Mouse (Mus musculus) gastrocnemius, adult 2 months (tissue): ENCODE results near the gene Slc22a17. TPM values are rescaled to one million over a fixed set of nuclear protein-coding genes. Genes with fewer than 3 reads are reported as not detected.

Experiments used
- DNase-seq: peaks from one replicate; pipeline ENCODE4 v3.0.0; 2022
- H3K27ac ChIP-seq: fragments of 200-600 bp; 2 replicates; pipeline ENCODE4 v1.8.1; 2022; ENCODE audit warnings: mild to moderate bottlenecking
- H3K4me3 ChIP-seq: fragments of 200-600 bp; 2 replicates; pipeline ENCODE4 v1.8.1; 2022; ENCODE audit warnings: mild to moderate bottlenecking, moderate library complexity
- CTCF ChIP-seq: fragments of 200-600 bp; IDR thresholded peaks from 2 replicates; pipeline ENCODE4 v1.8.1; 2022; ENCODE audit warnings: antibody characterized with exemption, mild to moderate bottlenecking, moderate library complexity
- intact Hi-C: fragments of 180-260 bp; cut with DNase I; formaldehyde crosslinking; loops from one replicate; pipeline ENCODE4 v1.15.1; 2025
- microRNA-seq: library from miRNA; unstranded; fragments of <30 nt; microRNA quantifications from one replicate; pipeline ENCODE4 v1.2.0, GENCODE M21; 2021
- total RNA-seq, 2 experiments: library from RNA; stranded (reverse); gene quantifications; 2 replicates each; pipeline ENCODE4 v1.2.3; 2021

Gene Slc22a17
- total RNA-seq, 2 experiments from 2014 or later = 1.0 to 1.4 TPM

GRCm38 (mm10) chr14:54857891-54858290 is 55.0 kb downstream of the Slc22a17 start:
- Histone ChIP-seq H3K4me3 (no peak overlapping the region), H3K27ac (no peak overlapping the region)
- TF ChIP-seq CTCF = no peak
- DNase-seq = peak; percentile 18
- intact Hi-C loops = no loop called here

- Histone ChIP-seq H3K27ac (no peak overlapping the region), H3K4me3 (no peak overlapping the region)
- no peak for TF ChIP-seq CTCF
- DNase-seq = no peak
- intact Hi-C loops = no loop called here
These were observed 56.2 kb downstream of the Slc22a17 start for GRCm38 (mm10) chr14:54856703-54857102.

Small RNA genes lying within 50 kb of the gene (microRNA-seq; reads per million reads assigned to microRNA genes)
- 36.1 reads per million, percentile 25 among the genes with 10 or more reads in this experiment for gene Mir208a

Other genes starting within 250 kb of the Slc22a17 start
- gene 1700123O20Rik, start 226.9 kb downstream of the Slc22a17 start, total RNA-seq = 10 to 100 TPM in 1 of 2 experiments, 1 to 10 TPM in 1; 7.0 to 11.0 TPM
- gene Acin1, start 226.2 kb downstream of the Slc22a17 start, total RNA-seq = 10 to 100 TPM; 75.5 to 81.7 TPM
- gene Gm29776, start 214.3 kb downstream of the Slc22a17 start, total RNA-seq = not detected
- not detected for gene Cebpe, start 201.0 kb downstream of the Slc22a17 start, total RNA-seq
- gene Slc7a8, start 131.2 kb downstream of the Slc22a17 start, total RNA-seq = 10 to 100 TPM; 21.4 to 23.6 TPM
- 1 to 10 TPM; 1.0 to 5.0 TPM for gene Rnf212b, start 99.0 kb downstream of the Slc22a17 start, total RNA-seq
- 1 to 10 TPM; 3.0 to 5.2 TPM for gene Homez, start 42.2 kb downstream of the Slc22a17 start, total RNA-seq
- gene Ppp1r3e, start 35.6 kb downstream of the Slc22a17 start, total RNA-seq = 1 to 10 TPM; 2.6 to 3.5 TPM
- gene Bcl2l2, start 29.8 kb downstream of the Slc22a17 start, total RNA-seq = 10 to 100 TPM; 23.1 to 26.8 TPM
- 1 to 10 TPM in 1 of 2 experiments, under 1 TPM in 1; 0.56 to 4.4 TPM for gene Gm20521, start 29.7 kb downstream of the Slc22a17 start, total RNA-seq
- 10 to 100 TPM; 52.5 to 63.3 TPM for gene Pabpn1, start 20.6 kb downstream of the Slc22a17 start, total RNA-seq
- 1 to 10 TPM; 1.1 to 1.4 TPM for gene Efs, start 13.0 kb upstream of the Slc22a17 start, total RNA-seq
- gene Il25, start 19.6 kb upstream of the Slc22a17 start, total RNA-seq = not detected
- under 1 TPM in 1 of 2 experiments, not detected in 1; 0.25 TPM for gene Cmtm5, start 23.1 kb upstream of the Slc22a17 start, total RNA-seq
- gene Myh6, start 53.8 kb upstream of the Slc22a17 start, total RNA-seq = 100 to 1,000 TPM; 109 to 348 TPM
- gene Gm17428, start 63.8 kb upstream of the Slc22a17 start, total RNA-seq = not detected
- gene Myh7, start 81.5 kb upstream of the Slc22a17 start, total RNA-seq = 1,000 to 10,000 TPM in 1 of 2 experiments, 100 to 1,000 TPM in 1; 520 to 1,662 TPM
- 10 to 100 TPM; 18.1 to 19.9 TPM for gene Ngdn, start 102.3 kb upstream of the Slc22a17 start, total RNA-seq
- 1 to 10 TPM; 5.1 to 6.0 TPM for gene Zfhx2, start 179.2 kb upstream of the Slc22a17 start, total RNA-seq
- gene Thtpa, start 181.7 kb upstream of the Slc22a17 start, total RNA-seq = 10 to 100 TPM; 12.6 to 14.3 TPM
- gene Ap1g2, start 193.5 kb upstream of the Slc22a17 start, total RNA-seq = 1 to 10 TPM; 5.3 to 6.0 TPM
- under 1 TPM in 1 of 2 experiments, not detected in 1; 0.08 TPM for gene Jph4, start 203.8 kb upstream of the Slc22a17 start, total RNA-seq